Mouse (Mus musculus) neural tube, embryonic 12.5 days (tissue): ENCODE data around the gene Itga7. TPM values are rescaled to one million over a fixed set of nuclear protein-coding genes. Genes with fewer than 3 reads are reported as not detected.

ENCODE experiments used
- ATAC-seq: fragments of 200-750 bp; cut with Nextera tagmentation; 2 replicates; pipeline ENCODE4 v1.8.0; 2017; ENCODE audit warnings: low read depth, mild to moderate bottlenecking, moderate TSS enrichment, moderate library complexity; ENCODE audit not compliant: low FRiP score
- H3K27ac ChIP-seq: fragments of 300-500 bp; sonication (generic); 2 replicates; pipeline ENCODE4 v1.5.1; 2016
- H3K27me3 ChIP-seq: fragments of 300-500 bp; sonication (generic); replicated peaks from 2 replicates; pipeline ENCODE4 v1.6.1; 2016; ENCODE audit warnings: mild to moderate bottlenecking
- H3K36me3 ChIP-seq: fragments of 300-500 bp; sonication (generic); 2 replicates; pipeline ENCODE4 v1.6.1; 2016; ENCODE audit warnings: mild to moderate bottlenecking
- H3K4me1 ChIP-seq: fragments of 300-500 bp; sonication (generic); 2 replicates; pipeline ENCODE4 v1.6.1; 2016
- H3K4me2 ChIP-seq: fragments of 300-500 bp; sonication (generic); replicated peaks from 2 replicates; pipeline ENCODE4 v1.6.1; 2016; ENCODE audit warnings: mild to moderate bottlenecking
- H3K4me3 ChIP-seq: fragments of 300-500 bp; sonication (generic); 2 replicates; pipeline ENCODE4 v1.5.1; 2016
- H3K9ac ChIP-seq: fragments of 300-500 bp; sonication (generic); 2 replicates; pipeline ENCODE4 v1.6.1; 2016; ENCODE audit warnings: mild to moderate bottlenecking
- H3K9me3 ChIP-seq: fragments of 300-500 bp; sonication (generic); 2 replicates; pipeline ENCODE4 v1.6.1; 2016; ENCODE audit warnings: mild to moderate bottlenecking
- WGBS: fragments of 180-500 bp; shearing (Covaris S2); methylation state at CpG from one replicate; pipeline ENCODE4 v1.1.7; 2016; 5-methylcytosine and 5-hydroxymethylcytosine counted together
- polyA plus RNA-seq: library from polyadenylated mRNA; unstranded; fragments of >200 nt; fragmentation: Nextera tagmentation; extraction: Ambion mirVana; gene quantifications from 2 replicates; pipeline ENCODE4 v1.2.1, GENCODE M21; 2016

The Itga7 gene
- 7.9 and 8.3 TPM in 2 replicates for polyA plus RNA-seq

DNA sequence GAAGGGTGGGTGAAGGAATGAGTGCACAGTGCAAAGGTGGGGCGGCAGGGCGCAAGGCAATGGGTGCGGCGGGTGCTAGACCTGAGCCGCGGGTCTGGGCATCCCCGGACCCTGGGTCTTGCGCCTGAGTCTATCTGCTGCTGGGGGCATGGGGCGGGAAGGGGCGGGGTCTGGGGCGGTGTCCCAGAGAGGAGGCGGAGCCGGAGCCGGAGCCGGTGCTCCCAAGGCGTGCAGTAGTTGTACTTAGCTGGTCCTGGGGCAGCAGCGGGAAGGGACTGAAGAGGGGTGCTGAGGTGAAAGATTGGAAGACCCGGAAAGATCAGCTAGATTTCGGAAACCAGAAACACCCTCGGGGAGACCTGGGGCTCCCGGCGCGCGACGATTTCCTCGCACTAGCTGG lies at the start of gene Itga7:
Gene Itga7, plus strand, starts transcription at position 245 of the 400 bp plus-strand sequence.
- Histone ChIP-seq H3K27ac (no peak within 1 kb of the TSS), H3K27me3 (peaks cover 61% of the 10 kb centered on the region), H3K4me1 (peaks cover 12% of the 10 kb centered on the region), H3K4me3 (peak within 1 kb of the TSS; percentile 43), H3K4me2 (peak within 1 kb of the TSS; percentile 76), H3K9ac (peak within 1 kb of the TSS; percentile 41), H3K9me3 (no peaks in the 10 kb centered on the region), H3K36me3 (no peaks in the 10 kb centered on the region)
- WGBS = 1% methylated on average over 26 of the region's 26 CpGs
- ATAC-seq = peak; percentile 80

DNA sequence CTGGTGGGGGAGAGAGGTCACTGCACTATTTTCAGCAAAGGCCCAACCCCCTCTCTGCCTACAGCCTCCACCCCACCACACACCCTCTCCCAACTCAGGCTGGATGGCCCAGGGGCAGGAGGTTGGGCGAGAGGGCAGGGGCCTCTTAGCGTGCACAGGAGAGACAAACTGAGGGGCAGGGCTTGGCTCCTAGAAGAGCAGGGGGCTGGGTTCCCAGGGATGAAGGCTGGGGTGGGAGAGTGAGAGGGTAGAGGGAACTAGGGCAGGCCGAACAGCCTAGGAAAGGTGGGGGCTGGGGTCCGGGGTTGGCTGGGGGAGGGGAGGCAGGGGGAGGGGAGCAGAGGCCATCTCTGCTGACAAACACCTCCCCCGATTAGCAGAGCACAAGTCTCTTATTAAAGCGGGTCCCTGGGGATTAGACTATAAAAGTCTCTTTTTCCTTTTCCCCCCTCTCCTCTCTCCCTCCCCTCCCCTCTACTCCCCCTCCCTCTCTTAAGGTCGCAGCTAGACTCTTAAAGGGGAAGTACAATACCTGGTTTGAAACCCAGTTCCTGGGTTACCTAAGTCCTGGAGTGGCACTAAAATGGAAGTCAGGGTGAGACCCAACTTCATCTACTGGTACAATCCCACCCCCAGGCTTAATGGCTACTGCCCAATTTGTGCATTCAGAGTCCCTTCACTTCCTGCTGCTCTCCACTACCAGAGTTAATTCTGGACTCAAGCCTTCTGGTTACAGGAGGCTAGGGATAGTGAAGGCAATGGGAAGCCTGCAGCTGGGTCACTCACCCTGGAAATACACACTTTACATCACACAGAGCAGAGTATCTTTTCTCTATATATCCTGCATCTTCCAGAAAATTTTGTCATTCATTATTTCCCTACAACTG lies 44.4 kb upstream of the Itga7 start:
- 4% methylated on average over 6 of the region's 7 CpGs for WGBS
- H3K36me3 ChIP-seq = peaks cover 36% of the 10 kb centered on the region
- H3K9ac ChIP-seq = peak overlapping the region; percentile 70
- H3K27me3 ChIP-seq = no peaks in the 10 kb centered on the region
- peaks cover 21% of the 10 kb centered on the region for H3K4me1 ChIP-seq
- peak overlapping the region; percentile 80 for H3K4me3 ChIP-seq
- H3K4me2 ChIP-seq = peak overlapping the region; percentile 88
- no peaks in the 10 kb centered on the region for H3K9me3 ChIP-seq
- ATAC-seq = peak; percentile 56
- peak overlapping the region; percentile 96 for H3K27ac ChIP-seq

DNA sequence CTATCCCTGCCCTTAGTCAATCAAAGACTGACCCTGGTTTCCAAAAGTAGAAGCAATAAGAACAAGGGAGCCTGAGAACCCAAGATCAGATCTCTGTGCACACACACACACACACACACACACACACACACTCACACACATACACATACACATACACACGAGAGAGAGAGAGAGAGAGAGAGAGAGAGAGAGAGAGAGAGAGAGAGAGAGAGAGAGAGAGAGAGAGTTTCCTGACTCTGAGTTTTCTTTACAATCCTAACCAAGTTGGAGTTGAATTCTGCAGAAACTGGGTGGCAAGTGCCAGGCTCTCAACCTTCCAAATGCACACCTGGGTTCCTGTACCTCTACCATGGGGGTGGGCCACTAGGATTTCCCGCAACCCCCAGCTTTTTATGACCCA lies 43.8 kb upstream of the Itga7 start:
- WGBS = 0% methylated on average over 1 of the region's 2 CpGs
- Histone ChIP-seq H3K27me3 (no peaks in the 10 kb centered on the region), H3K4me1 (peaks cover 21% of the 10 kb centered on the region), H3K9me3 (no peaks in the 10 kb centered on the region), H3K9ac (peak overlapping the region; percentile 76), H3K4me3 (peak overlapping the region; percentile 80), H3K36me3 (peaks cover 29% of the 10 kb centered on the region), H3K4me2 (peak overlapping the region; percentile 88), H3K27ac (peak overlapping the region; percentile 96; the same call in 1 of the 2 replicates)
- no peak for ATAC-seq

DNA sequence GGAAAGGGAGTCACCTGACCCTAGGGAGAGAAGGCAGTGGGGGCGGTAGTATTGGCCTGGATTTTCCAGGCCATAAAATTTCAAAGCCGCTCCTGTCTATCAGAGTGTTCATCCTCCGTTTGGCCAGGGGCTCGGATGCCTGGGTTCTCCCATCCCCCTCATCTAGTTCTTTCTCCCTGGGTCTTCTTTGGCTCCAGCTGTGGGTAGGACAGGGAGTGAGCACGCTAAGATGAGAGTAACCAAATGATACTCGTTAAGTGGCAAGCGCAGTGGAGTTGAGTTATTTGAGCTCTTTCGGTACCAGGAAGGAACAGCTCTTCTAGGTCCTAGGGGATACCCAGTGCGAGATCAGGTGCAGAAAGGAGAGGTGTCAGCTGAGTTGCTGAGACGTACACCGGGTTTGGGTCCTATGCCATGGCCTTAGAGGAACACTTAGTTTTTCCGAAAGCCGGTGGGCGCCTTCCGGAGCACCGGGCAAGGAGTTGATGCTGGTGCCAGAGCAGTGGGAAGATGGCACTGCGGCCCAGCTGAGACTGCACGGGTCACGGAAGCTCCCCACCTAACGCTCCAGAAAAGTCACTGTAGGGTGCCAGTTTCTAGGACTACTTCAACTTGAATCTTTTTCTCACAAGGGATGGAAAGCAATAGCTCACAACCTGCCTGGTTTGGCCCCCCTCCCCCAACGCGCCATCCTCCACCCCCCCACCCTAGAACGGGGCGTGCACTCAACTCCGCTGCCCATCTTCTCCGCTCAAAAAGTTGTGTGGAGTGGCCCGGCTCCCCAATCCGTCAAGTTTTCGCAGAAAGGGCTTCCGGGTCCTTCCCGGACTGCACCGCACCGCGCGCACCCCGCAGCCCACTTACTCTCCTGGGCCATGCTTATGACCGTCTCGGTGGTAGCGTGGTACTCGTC lies 43.0 kb upstream of the Itga7 start:
- peak overlapping the region; percentile 76 for H3K9ac ChIP-seq
- H3K4me3 ChIP-seq = peak overlapping the region; percentile 80
- H3K27me3 ChIP-seq = no peaks in the 10 kb centered on the region; the same call in 1 of the 2 replicates
- peak overlapping the region; percentile 88 for H3K4me2 ChIP-seq
- WGBS = under 1% methylated on average over 40 of the region's 40 CpGs
- peak overlapping the region; percentile 96 for H3K27ac ChIP-seq
- H3K9me3 ChIP-seq = no peaks in the 10 kb centered on the region
- H3K4me1 ChIP-seq = peaks cover 21% of the 10 kb centered on the region
- peaks cover 21% of the 10 kb centered on the region for H3K36me3 ChIP-seq
- peak; percentile 14 for ATAC-seq

DNA sequence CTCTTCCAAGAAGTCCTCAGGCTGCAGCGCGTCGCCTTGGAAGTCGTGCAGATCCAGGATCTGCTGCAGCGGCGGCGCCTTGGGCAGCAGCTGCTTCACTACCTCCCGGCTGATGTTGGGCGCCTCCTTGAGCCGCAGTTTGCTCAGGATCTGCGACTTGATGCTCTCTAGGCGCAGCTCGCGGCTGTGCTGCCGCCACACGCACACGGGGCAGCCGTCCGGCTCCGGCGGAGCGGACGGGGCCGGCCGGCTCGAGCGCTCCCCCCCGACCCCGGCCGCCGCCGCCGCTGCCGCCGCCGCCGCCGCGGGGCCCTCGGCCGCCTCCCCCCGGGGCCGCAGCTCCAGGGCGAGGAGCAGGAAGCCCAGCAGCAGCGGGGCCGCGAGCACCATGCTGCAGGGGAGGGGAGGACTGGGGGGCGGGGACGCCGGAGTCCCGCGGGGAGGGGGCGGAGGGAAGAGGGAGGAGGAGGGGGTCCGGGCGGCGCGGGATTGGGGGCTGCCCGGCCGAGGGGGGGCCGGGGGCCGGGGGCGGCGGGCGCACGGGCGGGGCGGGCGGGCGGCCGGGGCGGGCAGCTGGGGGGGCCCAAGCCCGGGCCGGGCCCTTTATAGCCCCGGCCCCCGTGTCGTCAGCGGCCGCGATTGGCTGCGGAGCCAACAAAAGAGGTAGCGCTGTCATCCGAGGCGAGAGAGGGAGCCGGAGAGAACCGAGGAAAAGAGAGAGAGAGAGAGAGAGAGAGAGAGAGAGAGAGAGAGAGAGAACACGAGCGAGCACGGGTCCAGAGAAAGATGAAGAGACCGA lies 42.1 kb upstream of the Itga7 start, which contains the start of gene Gdf11:
Gene Gdf11, minus strand, starts transcription at position 423 of the 799 bp plus-strand sequence.
- Histone ChIP-seq H3K4me2 (peak within 1 kb of the TSS; percentile 88), H3K9ac (peak within 1 kb of the TSS; percentile 76), H3K9me3 (no peaks in the 10 kb centered on the region), H3K27ac (peak within 1 kb of the TSS; percentile 96), H3K4me3 (peak within 1 kb of the TSS; percentile 80), H3K27me3 (peaks cover 8% of the 10 kb centered on the region), H3K4me1 (peaks cover 29% of the 10 kb centered on the region), H3K36me3 (peaks cover 13% of the 10 kb centered on the region)
- WGBS = under 1% methylated on average over 50 of the region's 89 CpGs
- ATAC-seq = peak; percentile 85

DNA sequence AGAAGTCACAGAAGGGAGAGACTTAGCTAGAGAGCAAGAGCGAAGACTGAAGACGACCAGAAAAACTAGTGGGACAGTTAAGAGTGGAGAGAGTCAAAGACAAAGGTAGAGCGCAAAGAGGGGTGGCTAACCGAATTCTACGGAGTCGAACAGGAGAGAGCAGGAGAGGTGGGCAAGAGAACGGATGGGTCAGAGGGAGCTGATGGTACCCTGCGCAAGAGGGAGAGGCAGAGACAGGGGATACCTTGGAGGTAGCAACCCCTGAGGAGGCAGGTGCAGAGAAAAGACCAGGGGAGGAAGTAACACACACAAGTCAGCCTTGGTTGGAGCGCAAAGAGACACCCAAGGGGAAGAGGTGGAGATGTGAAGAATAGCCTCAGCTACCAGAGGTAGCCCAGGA lies 41.4 kb upstream of the Itga7 start:
- H3K9ac ChIP-seq = peak overlapping the region; percentile 70
- 2% methylated on average over 9 of the region's 9 CpGs for WGBS
- 0 out of 2 replicates have a peak, but pooled peaks cover 8% of the 10 kb centered on the region for H3K36me3 ChIP-seq
- peak overlapping the region; percentile 96 for H3K27ac ChIP-seq
- H3K4me2 ChIP-seq = peak overlapping the region; percentile 88
- ATAC-seq = peak; percentile 8; the same call in 1 of the 2 replicates
- H3K4me3 ChIP-seq = peak overlapping the region; percentile 80
- peaks cover 14% of the 10 kb centered on the region for H3K27me3 ChIP-seq
- H3K9me3 ChIP-seq = no peaks in the 10 kb centered on the region
- H3K4me1 ChIP-seq = peaks cover 29% of the 10 kb centered on the region

DNA sequence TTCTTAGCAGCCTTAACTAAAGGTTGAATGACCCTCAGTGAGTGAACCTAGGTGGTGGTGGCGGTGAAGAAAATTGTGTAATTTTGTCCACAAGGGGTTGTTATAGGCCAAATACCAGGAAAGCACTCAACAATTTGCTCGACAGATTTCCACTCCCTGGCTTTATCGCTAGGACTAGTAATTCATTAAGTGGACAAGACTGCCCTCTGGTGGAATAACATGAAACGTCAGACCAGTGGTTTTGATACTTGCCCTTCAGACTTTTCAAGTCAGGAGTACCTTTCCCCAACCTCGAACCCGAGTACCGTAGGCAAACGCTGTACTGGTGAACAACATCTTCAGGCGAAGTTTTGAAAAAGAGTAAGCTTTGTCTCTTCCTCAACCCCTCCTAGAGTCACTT lies 38.2 kb upstream of the Itga7 start:
- no peaks in the 10 kb centered on the region for H3K9me3 ChIP-seq
- under 1% methylated on average over 9 of the region's 9 CpGs for WGBS
- peaks cover 18% of the 10 kb centered on the region for H3K27me3 ChIP-seq
- no peaks in the 10 kb centered on the region for H3K36me3 ChIP-seq
- no peak overlapping the region for H3K27ac ChIP-seq
- H3K4me3 ChIP-seq = no peak overlapping the region
- peaks cover 16% of the 10 kb centered on the region for H3K4me1 ChIP-seq
- peak overlapping the region; percentile 17; the same call in 1 of the 2 replicates for H3K4me2 ChIP-seq
- H3K9ac ChIP-seq = no peak overlapping the region
- no peak for ATAC-seq

DNA sequence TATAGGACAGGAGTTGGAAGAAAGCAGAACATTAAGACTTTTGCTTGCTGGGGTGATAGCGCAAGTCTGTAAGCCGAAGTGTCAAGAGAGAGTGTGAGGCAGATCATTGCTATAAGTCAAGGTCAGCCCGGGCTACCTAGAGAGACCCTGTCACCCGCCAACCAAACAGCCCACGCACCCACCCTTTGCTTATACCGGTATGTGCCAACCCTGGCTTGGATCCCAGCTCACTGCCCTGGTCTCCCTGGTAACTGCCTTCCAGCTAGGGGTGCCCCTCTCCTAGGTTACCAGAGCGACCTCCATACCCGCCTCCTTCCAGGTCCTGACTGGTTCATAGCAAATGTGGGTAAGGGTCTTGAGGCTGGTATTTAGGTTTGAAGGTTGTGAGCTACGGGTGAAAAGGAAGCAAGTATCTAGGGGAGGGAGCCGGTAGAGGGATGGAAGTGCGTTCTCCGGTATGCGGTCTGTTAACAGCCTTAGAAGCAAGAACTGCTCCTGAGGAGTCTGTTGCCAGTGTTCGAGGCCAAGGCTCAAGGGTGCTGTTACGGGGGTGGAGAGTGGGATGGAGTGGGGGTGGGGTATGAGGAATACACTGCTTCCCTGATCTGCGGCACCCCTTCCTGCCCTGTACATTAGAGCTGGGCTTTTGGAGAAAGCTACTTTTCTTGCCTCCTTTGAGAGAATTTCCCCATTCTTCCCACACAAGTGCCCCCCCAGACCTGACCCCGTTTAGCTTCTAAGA lies 37.5 kb upstream of the Itga7 start:
- no peak overlapping the region for H3K4me3 ChIP-seq
- 4% methylated on average over 17 of the region's 17 CpGs for WGBS
- no peak overlapping the region; the same call in 1 of the 2 replicates for H3K9ac ChIP-seq
- peaks cover 16% of the 10 kb centered on the region for H3K4me1 ChIP-seq
- peaks cover 18% of the 10 kb centered on the region for H3K27me3 ChIP-seq
- H3K4me2 ChIP-seq = peak overlapping the region; percentile 17
- no peak overlapping the region for H3K27ac ChIP-seq
- no peaks in the 10 kb centered on the region for H3K9me3 ChIP-seq
- ATAC-seq = peak; percentile 3; the same call in 1 of the 2 replicates
- no peaks in the 10 kb centered on the region for H3K36me3 ChIP-seq

DNA sequence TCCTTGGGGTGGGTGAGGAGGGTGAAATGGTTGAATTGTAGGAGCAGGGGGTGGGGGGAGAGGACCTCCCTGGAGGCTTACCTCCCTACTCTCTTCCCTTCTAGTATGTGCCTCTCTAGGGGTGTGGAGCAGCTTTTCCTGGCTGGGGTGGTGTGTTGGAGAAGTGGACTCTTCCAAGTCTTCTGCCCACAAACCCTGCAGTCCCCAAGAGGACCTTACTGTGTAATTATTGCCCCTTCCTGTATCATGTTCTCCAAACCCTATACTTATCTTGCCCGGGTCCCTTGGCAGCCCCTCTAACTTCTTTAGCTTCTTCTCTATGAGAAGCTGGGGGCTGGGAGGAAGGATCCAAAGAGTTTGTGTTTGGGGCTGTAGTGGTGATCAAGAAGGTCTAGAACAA lies 36.8 kb upstream of the Itga7 start:
- H3K9me3 ChIP-seq = no peaks in the 10 kb centered on the region
- peaks cover 16% of the 10 kb centered on the region for H3K4me1 ChIP-seq
- no peak overlapping the region for H3K4me2 ChIP-seq
- H3K9ac ChIP-seq = no peak overlapping the region
- H3K36me3 ChIP-seq = no peaks in the 10 kb centered on the region
- H3K4me3 ChIP-seq = no peak overlapping the region
- H3K27ac ChIP-seq = no peak overlapping the region
- no peak for ATAC-seq
- peaks cover 18% of the 10 kb centered on the region for H3K27me3 ChIP-seq
- 44% methylated on average over 1 of the region's 1 CpGs for WGBS

DNA sequence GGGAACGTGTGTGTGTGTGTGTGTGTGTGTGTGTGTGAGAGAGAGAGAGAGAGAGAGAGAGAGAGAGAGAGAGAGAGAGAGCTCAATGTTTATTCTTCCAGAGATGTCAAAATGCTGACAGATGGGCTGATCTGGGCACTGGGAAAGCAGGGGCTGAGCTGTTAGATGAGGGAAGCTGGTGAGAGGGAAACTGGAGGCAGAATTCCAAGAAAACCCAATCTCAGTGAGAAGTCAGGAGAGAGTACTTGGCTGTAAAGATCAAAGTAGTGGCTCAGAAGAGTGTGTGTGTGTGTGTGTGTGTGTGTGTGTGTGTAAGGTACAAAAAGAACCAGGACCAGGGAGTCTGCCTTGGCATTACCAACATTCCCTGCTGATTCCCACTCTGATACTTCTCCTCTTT lies 36.1 kb upstream of the Itga7 start:
- 25% methylated on average over 1 of the region's 1 CpGs for WGBS
- Histone ChIP-seq H3K27me3 (peaks cover 18% of the 10 kb centered on the region), H3K4me1 (peaks cover 12% of the 10 kb centered on the region), H3K27ac (no peak overlapping the region), H3K9me3 (no peaks in the 10 kb centered on the region), H3K36me3 (no peaks in the 10 kb centered on the region), H3K4me3 (no peak overlapping the region), H3K9ac (no peak overlapping the region), H3K4me2 (no peak overlapping the region)
- ATAC-seq = no peak
